Mouse (Mus musculus): ENCODE measurements around the gene Atg14. TPM values are rescaled to one million over a fixed set of nuclear protein-coding genes. Genes with fewer than 3 reads are reported as not detected.

Gene Atg14
- polyA plus RNA-seq, 1 experiment, result 4.2 TPM

DNA sequence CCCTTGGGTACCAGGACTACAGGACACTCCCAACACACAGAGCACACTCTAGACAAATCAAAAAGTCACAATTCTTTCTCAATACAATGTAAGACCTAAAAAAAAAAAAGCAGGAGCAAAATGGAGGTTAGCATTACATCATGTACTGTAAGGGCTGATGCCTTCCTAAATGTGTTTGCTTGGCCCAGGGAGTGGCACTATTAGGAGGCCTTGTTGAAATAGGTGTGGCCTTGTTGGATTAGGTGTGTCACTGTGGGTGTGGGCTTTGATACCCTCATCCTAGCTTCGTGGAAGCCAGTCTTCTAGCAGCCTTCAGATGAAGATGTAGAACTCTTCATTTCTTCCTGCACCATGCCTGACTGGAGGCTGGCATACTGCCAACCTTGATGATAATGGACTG, 10.8 kb upstream of the Atg14 start:
- TF ChIP-seq MYOG (IDR thresholded peaks at IDR 0.05; ENCODE audit: control insufficient read depth in 1 of 3, insufficient read depth in 1 of 3, insufficient read length in 2 of 3, low read depth in 2 of 3) (no peak), REST (IDR thresholded peaks at IDR 0.05; ENCODE audit: insufficient read depth, insufficient read length) (no peak), TCF3 (IDR thresholded peaks at IDR 0.05; ENCODE audit: insufficient read length, low read depth) (no peak), POLR2A (IDR thresholded peaks at IDR 0.05; ENCODE audit: insufficient read length, low read depth) (no peak), SRF (IDR thresholded peaks at IDR 0.05; ENCODE audit: control insufficient read depth, insufficient read length, low read depth) (no peak), MYOD1 (IDR thresholded peaks at IDR 0.05; ENCODE audit: control insufficient read depth in 1 of 3, insufficient read length in 2 of 3, low read depth in 2 of 3) (no peak), CEBPB (IDR thresholded peaks at IDR 0.05; ENCODE audit: insufficient read depth, poor library complexity, severe bottlenecking) (no peak)
- Histone ChIP-seq H3K36me3 (ENCODE audit: control insufficient read depth, insufficient read depth) (no peaks in the 10 kb centered on the region), H3ac (ENCODE audit: control insufficient read depth, insufficient read length) (no peak overlapping the region), H3K4me3 (no peak overlapping the region), H3K4me2 (ENCODE audit: low read depth) (no peak overlapping the region), H3K27me3 (ENCODE audit: control insufficient read depth, insufficient read depth, insufficient read length) (no peaks in the 10 kb centered on the region), H3K79me2 (ENCODE audit: control insufficient read depth, insufficient read depth) (no peaks in the 10 kb centered on the region)

- TF ChIP-seq USF1 (IDR thresholded peaks at IDR 0.05; ENCODE audit: low read depth) (no peak), POLR2A (IDR thresholded peaks at IDR 0.05; ENCODE audit: insufficient read length, low read depth) (no peak), MYOD1 (IDR thresholded peaks at IDR 0.05; ENCODE audit: control insufficient read depth in 1 of 3, insufficient read length in 2 of 3, low read depth in 2 of 3) (no peak), TCF3 (IDR thresholded peaks at IDR 0.05; ENCODE audit: insufficient read length, low read depth) (no peak), REST (IDR thresholded peaks at IDR 0.05; ENCODE audit: insufficient read depth, insufficient read length) (no peak), SRF (IDR thresholded peaks at IDR 0.05; ENCODE audit: control insufficient read depth, insufficient read length, low read depth) (no peak), E2F4 (IDR thresholded peaks at IDR 0.05; ENCODE audit: insufficient read depth) (no peak), CEBPB (IDR thresholded peaks at IDR 0.05; ENCODE audit: insufficient read depth, poor library complexity, severe bottlenecking) (no peak), MYOG (IDR thresholded peaks at IDR 0.05; ENCODE audit: control insufficient read depth in 1 of 3, insufficient read depth in 1 of 3, insufficient read length in 2 of 3, low read depth in 2 of 3) (no peak), MAX (IDR thresholded peaks at IDR 0.05; ENCODE audit: low read depth) (no peak), POLR2AphosphoS2 (IDR thresholded peaks at IDR 0.05; ENCODE audit: insufficient read length, low read depth) (no peak), TCF12 (IDR thresholded peaks at IDR 0.05; ENCODE audit: insufficient read depth, poor library complexity, severe bottlenecking) (no peak)
- Histone ChIP-seq H3K4me3 (no peak overlapping the region), H3ac (ENCODE audit: control insufficient read depth, insufficient read length) (no peak overlapping the region), H3K79me2 (ENCODE audit: control insufficient read depth, insufficient read depth) (no peaks in the 10 kb centered on the region), H3K36me3 (ENCODE audit: control insufficient read depth, insufficient read depth) (no peaks in the 10 kb centered on the region), H3K27me3 (ENCODE audit: control insufficient read depth, insufficient read depth, insufficient read length) (no peaks in the 10 kb centered on the region), H3K4me2 (ENCODE audit: low read depth) (no peak overlapping the region)
Observed at GRCm38 (mm10) chr14:47578086-47578485, 7.6 kb upstream of the Atg14 start.

GRCm38 (mm10) chr14:47576687-47577086, 6.2 kb upstream of the Atg14 start:
- no peaks in the 10 kb centered on the region for H3K79me2 ChIP-seq (ENCODE audit: control insufficient read depth, insufficient read depth)
- H3K4me3 ChIP-seq, result no peak overlapping the region
- H3K4me2 ChIP-seq (ENCODE audit: low read depth), result no peak overlapping the region
- H3K27me3 ChIP-seq (ENCODE audit: control insufficient read depth, insufficient read depth, insufficient read length), result no peaks in the 10 kb centered on the region
- no peaks in the 10 kb centered on the region for H3K36me3 ChIP-seq (ENCODE audit: control insufficient read depth, insufficient read depth)
- TF ChIP-seq MYOG (IDR thresholded peaks at IDR 0.05; ENCODE audit: control insufficient read depth in 1 of 3, insufficient read depth in 1 of 3, insufficient read length in 2 of 3, low read depth in 2 of 3), result no peak
- no peak for TF ChIP-seq POLR2A (IDR thresholded peaks at IDR 0.05; ENCODE audit: insufficient read length, low read depth)
- TF ChIP-seq CEBPB (IDR thresholded peaks at IDR 0.05; ENCODE audit: insufficient read depth, poor library complexity, severe bottlenecking), result no peak
- no peak for TF ChIP-seq TCF3 (IDR thresholded peaks at IDR 0.05; ENCODE audit: insufficient read length, low read depth)
- TF ChIP-seq TCF12 (IDR thresholded peaks at IDR 0.05; ENCODE audit: insufficient read depth, poor library complexity, severe bottlenecking), result no peak
- no peak for TF ChIP-seq USF1 (IDR thresholded peaks at IDR 0.05; ENCODE audit: low read depth)
- no peak for TF ChIP-seq SRF (IDR thresholded peaks at IDR 0.05; ENCODE audit: control insufficient read depth, insufficient read length, low read depth)
- no peak for TF ChIP-seq REST (IDR thresholded peaks at IDR 0.05; ENCODE audit: insufficient read depth, insufficient read length)
- no peak for TF ChIP-seq MAX (IDR thresholded peaks at IDR 0.05; ENCODE audit: low read depth)
- TF ChIP-seq POLR2AphosphoS2 (IDR thresholded peaks at IDR 0.05; ENCODE audit: insufficient read length, low read depth), result no peak
- no peak for TF ChIP-seq E2F4 (IDR thresholded peaks at IDR 0.05; ENCODE audit: insufficient read depth)
- TF ChIP-seq MYOD1 (IDR thresholded peaks at IDR 0.05; ENCODE audit: control insufficient read depth in 1 of 3, insufficient read length in 2 of 3, low read depth in 2 of 3), result no peak
- no peak overlapping the region for H3ac ChIP-seq (ENCODE audit: control insufficient read depth, insufficient read length)

DNA sequence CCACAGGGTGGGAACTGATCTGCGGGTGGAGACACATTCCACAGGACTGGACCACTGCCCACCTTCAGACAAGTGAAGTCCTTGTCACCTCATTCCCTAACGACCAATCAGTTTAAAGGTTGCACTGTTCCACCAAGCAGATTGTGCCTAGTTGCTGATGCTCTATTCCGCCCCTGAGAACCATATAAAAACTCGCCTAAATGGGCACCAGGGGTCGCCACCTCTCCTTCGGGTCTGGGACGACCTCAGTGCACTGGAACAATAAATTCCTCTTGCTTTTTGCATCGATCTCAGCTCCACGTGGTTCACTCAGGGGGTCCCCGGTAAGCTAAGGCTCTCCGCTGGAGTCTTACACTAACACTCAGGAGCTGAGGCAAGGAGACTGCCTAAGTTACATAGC, 4.3 kb upstream of the Atg14 start:
- H3K4me2 ChIP-seq (ENCODE audit: low read depth), result no peak overlapping the region
- TF ChIP-seq TCF3 (IDR thresholded peaks at IDR 0.05; ENCODE audit: insufficient read length, low read depth), result no peak
- TF ChIP-seq MAX (IDR thresholded peaks at IDR 0.05; ENCODE audit: low read depth), result no peak
- no peak for TF ChIP-seq E2F4 (IDR thresholded peaks at IDR 0.05; ENCODE audit: insufficient read depth)
- TF ChIP-seq TCF12 (IDR thresholded peaks at IDR 0.05; ENCODE audit: insufficient read depth, poor library complexity, severe bottlenecking), result no peak
- no peak for TF ChIP-seq MYOD1 (IDR thresholded peaks at IDR 0.05; ENCODE audit: control insufficient read depth in 1 of 3, insufficient read length in 2 of 3, low read depth in 2 of 3)
- TF ChIP-seq SRF (IDR thresholded peaks at IDR 0.05; ENCODE audit: control insufficient read depth, insufficient read length, low read depth), result no peak
- no peak for TF ChIP-seq CEBPB (IDR thresholded peaks at IDR 0.05; ENCODE audit: insufficient read depth, poor library complexity, severe bottlenecking)
- no peak for TF ChIP-seq POLR2A (IDR thresholded peaks at IDR 0.05; ENCODE audit: insufficient read length, low read depth)
- no peak for TF ChIP-seq MYOG (IDR thresholded peaks at IDR 0.05; ENCODE audit: control insufficient read depth in 1 of 3, insufficient read depth in 1 of 3, insufficient read length in 2 of 3, low read depth in 2 of 3)
- no peak for TF ChIP-seq POLR2AphosphoS2 (IDR thresholded peaks at IDR 0.05; ENCODE audit: insufficient read length, low read depth)
- no peak for TF ChIP-seq REST (IDR thresholded peaks at IDR 0.05; ENCODE audit: insufficient read depth, insufficient read length)
- no peak for TF ChIP-seq USF1 (IDR thresholded peaks at IDR 0.05; ENCODE audit: low read depth)

More for the DNA sequence above, 4.3 kb upstream of the Atg14 start:
- Histone ChIP-seq H3K4me3 (no peak overlapping the region), H3ac (ENCODE audit: control insufficient read depth, insufficient read length) (no peak overlapping the region), H3K36me3 (ENCODE audit: control insufficient read depth, insufficient read depth) (no peaks in the 10 kb centered on the region), H3K79me2 (ENCODE audit: control insufficient read depth, insufficient read depth) (no peaks in the 10 kb centered on the region), H3K27me3 (ENCODE audit: control insufficient read depth, insufficient read depth, insufficient read length) (no peaks in the 10 kb centered on the region)

Measured in myocyte (in vitro differentiated cells).